Comparison of ENCODE assay signal across 8 mouse cellular contexts in the genomic region with DNA sequence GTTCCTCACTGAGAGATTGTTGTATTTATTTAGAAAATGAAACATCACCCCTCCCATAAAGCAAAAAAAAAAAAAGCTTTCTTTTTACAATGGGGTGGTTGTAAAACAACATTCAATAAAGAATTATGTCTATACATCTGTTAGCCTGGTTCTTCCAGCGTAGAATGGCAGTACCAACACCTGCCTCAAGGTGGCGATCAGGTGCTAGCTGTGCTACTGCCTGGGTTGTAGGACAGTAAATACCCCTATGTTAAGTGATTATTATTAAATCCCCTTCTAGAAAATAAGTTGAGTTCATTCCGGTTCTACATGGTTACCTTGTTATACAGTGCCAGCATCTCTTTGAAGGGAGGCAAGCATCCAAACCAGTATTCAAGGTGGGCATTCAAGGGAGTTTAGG.
DNase-seq lines count a peak whose midpoint lies in the region; TF ChIP-seq lines count a peak whose summit lies in the region.

No protein-coding gene starts in this region.

- H3K36me3 ChIP-seq in splenic B cell, adult 2 months (ENCODE audit: control insufficient read depth, insufficient read depth, low read length, poor library complexity, severe bottlenecking): no peaks in the 10 kb centered on the region

- peak; percentile 20 to 79 for DNase-seq in adrenal gland, adult (ENCODE audit: inconsistent age in 2 of 2, low spot score in 1 of 2)
- no peak for DNase-seq in adrenal gland, adult 8-10 months
- DNase-seq in left cerebral cortex, adult 2 months (ENCODE audit: extremely low spot score in 1 of 2, low spot score in 2 of 2): peak in 1 of 2 experiments; percentile 28
- DNase-seq in left cerebral cortex, adult 11 months (ENCODE audit: low spot score): no peak
- DNase-seq in c-Kit-positive CD71-positive TER-119-negative erythroid progenitor cells, embryonic 14.5 days (ENCODE audit: low read depth): peak; percentile 28
- DNase-seq in heart, postnatal 4 days: peak; percentile 73
- DNase-seq in lung, postnatal 10 days: peak; percentile 68
- peak; percentile 83 for DNase-seq in splenic B cell, adult 2 months (ENCODE audit: low read depth, low spot score)

- TF ChIP-seq CTCF in left cerebral cortex, adult 2 months (IDR thresholded peaks at IDR 0.05): peak; percentile 74

- H3K4me3 ChIP-seq in left cerebral cortex, adult 2 months: no peak overlapping the region

- intact Hi-C loops in left cerebral cortex, adult 2 months (cut with DNase I): loop anchor here (5.0 to 10.0 kb wide), 2 partner anchors 560 to 648 kb away; no protein-coding TSS in a partner anchor

- no peaks in the 10 kb centered on the region for H3K27me3 ChIP-seq in splenic B cell, adult 2 months (ENCODE audit: control insufficient read depth, insufficient read depth, low read length, poor library complexity, severe bottlenecking)

- H3K27ac ChIP-seq in left cerebral cortex, adult 2 months: no peak overlapping the region

Comparison
In these comparisons a context has a peak if more than half of its experiments do, and no peak if none do; other contexts are left out.
1. DNase-seq: peak in adrenal gland, adult (2 of 2), c-Kit-positive CD71-positive TER-119-negative erythroid progenitor cells, embryonic 14.5 days (single experiment), heart, postnatal 4 days (single experiment), lung, postnatal 10 days (single experiment) and splenic B cell, adult 2 months (single experiment); none in adrenal gland, adult 8-10 months (single experiment) and left cerebral cortex, adult 11 months (single experiment).